Mouse (Mus musculus): ENCODE data around the gene Eif3l. TPM values are rescaled to one million over a fixed set of nuclear protein-coding genes. Genes with fewer than 3 reads are reported as not detected.

Gene Eif3l
- total and polyA plus RNA-seq, 3 experiments: 301 to 442 (median 394) TPM

GRCm38 (mm10) chr15:79060887-79061565 lies 14.0 kb upstream of the Eif3l start:
- H3K4me1 ChIP-seq (ENCODE audit: control insufficient read depth in 1 of 2, insufficient read depth in 2 of 2, low read length in 2 of 2): peaks cover 0 to 13% of the 10 kb centered on the region in 2 experiments; a peak in 3 of 4 replicates
- no peak overlapping the region for H3K4me3 ChIP-seq (ENCODE audit: control insufficient read depth in 1 of 2, insufficient read depth in 1 of 2, low read depth in 2 of 2, low read length in 2 of 2)
- H3K36me3 ChIP-seq (ENCODE audit: control insufficient read depth in 1 of 2, insufficient read depth in 2 of 2, low read length in 2 of 2): peaks cover 0 to 22% of the 10 kb centered on the region in 2 experiments; a peak in 2 of 4 replicates
- TF ChIP-seq RAD21 (IDR thresholded peaks at IDR 0.05; ENCODE audit: low read depth, low read length): no peak
- TF ChIP-seq ETS1 (IDR thresholded peaks at IDR 0.05; ENCODE audit: low read depth, low read length): no peak
- TF ChIP-seq CHD1 (IDR thresholded peaks at IDR 0.05; ENCODE audit: low read depth, low read length): no peak
- no peak for TF ChIP-seq RCOR1 (IDR thresholded peaks at IDR 0.05; ENCODE audit: low read depth, low read length)
- TF ChIP-seq TAL1 (IDR thresholded peaks at IDR 0.05; ENCODE audit: low read length): 0 out of 2 replicates have a peak, but pooled peaks have one; percentile 6
- peak in 1 of 2 experiments; percentile 36; a peak in 1 of 4 replicates for TF ChIP-seq EP300 (IDR thresholded peaks at IDR 0.05; ENCODE audit: low read depth in 1 of 2, low read length in 2 of 2)
- TF ChIP-seq MAZ (IDR thresholded peaks at IDR 0.05; ENCODE audit: low read depth, low read length): no peak
- no peak for TF ChIP-seq MXI1 (IDR thresholded peaks at IDR 0.05; ENCODE audit: low read depth, low read length)
- TF ChIP-seq MYB (IDR thresholded peaks at IDR 0.05; ENCODE audit: low read depth, low read length): no peak
- no peak for TF ChIP-seq TCF12 (IDR thresholded peaks at IDR 0.05; ENCODE audit: low read depth, low read length)
- no peak for TF ChIP-seq USF1 (IDR thresholded peaks at IDR 0.05; ENCODE audit: low read depth, low read length)
- TF ChIP-seq MAX (IDR thresholded peaks at IDR 0.05; ENCODE audit: low read length): no peak
- TF ChIP-seq POLR2AphosphoS2 (IDR thresholded peaks at IDR 0.05; ENCODE audit: low read length): no peak
- no peaks in the 10 kb centered on the region for H3K9me3 ChIP-seq (replicated peaks; ENCODE audit: insufficient read depth, low read length)
- no peak for DNase-seq (ENCODE audit: low read depth, low spot score)
- H3K27ac ChIP-seq (ENCODE audit: control insufficient read depth, low read depth, low read length): no peak overlapping the region
- no peaks in the 10 kb centered on the region for H3K27me3 ChIP-seq (ENCODE audit: control insufficient read depth in 1 of 2, insufficient read depth in 2 of 2, low read length in 2 of 2)
- H3K9ac ChIP-seq (ENCODE audit: control insufficient read depth, low read depth, low read length, poor library complexity, severe bottlenecking): no peak overlapping the region
- H3K79me2 ChIP-seq (ENCODE audit: control insufficient read depth, insufficient read depth, low read length, poor library complexity): peaks cover 12% of the 10 kb centered on the region

DNA sequence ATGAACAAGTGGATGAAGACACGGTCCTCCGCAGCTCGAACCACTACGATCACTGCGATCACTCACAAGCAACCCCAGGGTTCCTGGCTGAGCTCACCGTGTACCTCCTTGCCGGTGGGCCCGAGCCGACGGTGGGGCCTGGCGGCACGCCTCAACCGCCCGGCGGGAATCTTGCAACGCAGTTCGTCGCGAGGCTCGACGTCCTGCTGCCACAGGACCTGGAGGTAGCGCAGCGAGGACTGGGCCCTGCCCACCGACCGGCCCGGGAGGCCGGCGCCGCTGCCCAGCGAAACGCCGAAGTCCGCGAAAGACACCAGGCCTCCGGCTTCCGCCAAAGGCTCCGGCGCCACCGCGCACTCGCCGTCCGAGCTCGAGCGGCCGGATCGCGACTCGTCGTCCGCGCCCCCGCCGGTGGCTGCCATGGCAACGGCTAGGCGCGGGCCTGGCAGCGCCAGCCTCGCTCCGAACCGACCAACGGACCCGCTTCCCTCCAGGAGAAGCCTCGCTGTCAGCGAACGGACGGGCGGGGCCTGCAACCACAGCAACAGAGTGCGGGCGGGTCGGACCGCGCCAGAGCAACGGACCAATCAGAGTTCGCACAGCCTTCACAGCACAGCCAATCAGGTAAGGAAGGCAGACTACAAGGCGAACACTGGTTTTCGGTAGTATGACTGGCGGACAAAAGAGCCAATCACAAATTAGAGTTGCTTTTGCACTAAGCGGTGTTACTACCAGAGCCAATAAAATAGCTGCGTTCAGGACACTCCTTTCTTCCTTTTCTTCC lies 12.4 kb upstream of the Eif3l start, which contains the start of gene Ankrd54:
Gene Ankrd54 (minus strand): TSS at position 518 of the 784 bp plus-strand sequence.
- H3K27me3 ChIP-seq (ENCODE audit: control insufficient read depth in 1 of 2, insufficient read depth in 2 of 2, low read length in 2 of 2): no peaks in the 10 kb centered on the region
- TF ChIP-seq MAX (IDR thresholded peaks at IDR 0.05; ENCODE audit: low read length) (peak; percentile 73), SMC3 (IDR thresholded peaks at IDR 0.05; ENCODE audit: low read depth, low read length) (no peak), SIN3A (IDR thresholded peaks at IDR 0.05; ENCODE audit: low read length) (peak; percentile 86), EP300 (IDR thresholded peaks at IDR 0.05; ENCODE audit: low read depth in 1 of 2, low read length in 2 of 2) (no peak), NRF1 (IDR thresholded peaks at IDR 0.05; ENCODE audit: insufficient read depth, low read depth, low read length, poor library complexity, severe bottlenecking) (peak; percentile 43; the same call in 1 of the 2 replicates), CHD2 (IDR thresholded peaks at IDR 0.05; ENCODE audit: low read length) (peak; percentile 96), GABPA (IDR thresholded peaks at IDR 0.05; ENCODE audit: low read depth, low read length) (no peak), CHD1 (IDR thresholded peaks at IDR 0.05; ENCODE audit: low read depth, low read length) (no peak), ETS1 (IDR thresholded peaks at IDR 0.05; ENCODE audit: low read depth, low read length) (no peak), JUND (IDR thresholded peaks at IDR 0.05; ENCODE audit: low read depth, low read length) (no peak; the same call in 1 of the 2 replicates), CTCF (IDR thresholded peaks at IDR 0.05 in 2 of 3, conservative IDR thresholded peaks at IDR 0.05 in 1 of 3; ENCODE audit: control insufficient read depth in 1 of 3, insufficient read depth in 1 of 3, low read depth in 2 of 3, low read length in 3 of 3, poor library complexity in 1 of 3, severe bottlenecking in 1 of 3) (no peak), GATA1 (IDR thresholded peaks at IDR 0.05; ENCODE audit: low read depth, low read length) (no peak), E2F4 (IDR thresholded peaks at IDR 0.05; ENCODE audit: borderline replicate concordance, low read depth, low read length) (peak; percentile 48; the same call in 1 of the 2 replicates), ZKSCAN1 (IDR thresholded peaks at IDR 0.05; ENCODE audit: low read depth, low read length) (no peak), TAL1 (IDR thresholded peaks at IDR 0.05; ENCODE audit: low read length) (no peak), USF1 (IDR thresholded peaks at IDR 0.05; ENCODE audit: low read depth, low read length) (0 out of 2 replicates have a peak, but pooled peaks have one; percentile 8), BHLHE40 (IDR thresholded peaks at IDR 0.05; ENCODE audit: borderline replicate concordance, low read depth, low read length) (no peak), MAZ (IDR thresholded peaks at IDR 0.05; ENCODE audit: low read depth, low read length) (no peak; the same call in 1 of the 2 replicates), ZNF384 (IDR thresholded peaks at IDR 0.05; ENCODE audit: low read depth, low read length) (no peak), ZC3H11A (IDR thresholded peaks at IDR 0.05; ENCODE audit: low read depth, low read length) (no peak), RCOR1 (IDR thresholded peaks at IDR 0.05; ENCODE audit: low read depth, low read length) (no peak), TBP (IDR thresholded peaks at IDR 0.05; ENCODE audit: low read depth, low read length) (peak; percentile 63; the same call in 1 of the 2 replicates), MXI1 (IDR thresholded peaks at IDR 0.05; ENCODE audit: low read depth, low read length) (peak; percentile 77; the same call in 1 of the 2 replicates)

More for the DNA sequence above, 12.4 kb upstream of the Eif3l start, which contains the start of gene Ankrd54:
- H3K9ac ChIP-seq (ENCODE audit: control insufficient read depth, low read depth, low read length, poor library complexity, severe bottlenecking): peak within 1 kb of the TSS; percentile 86
- peaks cover 0 to 33% of the 10 kb centered on the region in 2 experiments; a peak in 2 of 4 replicates for H3K36me3 ChIP-seq (ENCODE audit: control insufficient read depth in 1 of 2, insufficient read depth in 2 of 2, low read length in 2 of 2)
- H3K4me1 ChIP-seq (ENCODE audit: control insufficient read depth in 1 of 2, insufficient read depth in 2 of 2, low read length in 2 of 2): peaks cover 0 to 27% of the 10 kb centered on the region in 2 experiments; a peak in 3 of 4 replicates
- H3K79me2 ChIP-seq (ENCODE audit: control insufficient read depth, insufficient read depth, low read length, poor library complexity): peaks cover 12% of the 10 kb centered on the region
- no peaks in the 10 kb centered on the region for H3K9me3 ChIP-seq (replicated peaks; ENCODE audit: insufficient read depth, low read length)
- peak; percentile 100 for DNase-seq (ENCODE audit: low read depth, low spot score)
- peak within 1 kb of the TSS; percentile 80 to 88 for H3K4me3 ChIP-seq (ENCODE audit: control insufficient read depth in 1 of 2, insufficient read depth in 1 of 2, low read depth in 2 of 2, low read length in 2 of 2)
- peak within 1 kb of the TSS; percentile 62 for H3K27ac ChIP-seq (ENCODE audit: control insufficient read depth, low read depth, low read length)
